Mouse (Mus musculus): ENCODE measurements at regions not wholly inside any gene's neighbourhood (a gene's known extent, or its start where the extent isn't known, plus 50 kb on each side); places are given as distances from the start of the nearest gene placed in this dataset.

DNA sequence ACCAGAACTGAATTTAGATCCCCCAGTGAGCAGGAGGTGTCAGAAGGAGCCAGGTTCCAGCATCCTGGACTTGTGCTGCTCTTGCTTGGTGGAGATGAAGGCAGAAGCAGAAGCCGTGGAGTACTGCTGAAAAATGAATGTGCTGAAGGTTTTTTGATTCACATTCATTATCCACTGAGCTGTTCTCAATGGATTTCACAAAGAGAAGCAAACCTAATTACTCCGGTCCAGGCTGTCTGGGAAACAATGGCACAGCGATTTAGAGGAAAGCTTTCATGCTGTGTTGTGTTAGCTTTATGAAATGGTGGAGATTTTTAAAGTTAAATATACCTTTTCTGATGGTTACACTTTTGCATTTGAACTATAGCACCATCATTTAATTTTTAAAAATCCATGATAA, 535.3 kb upstream of the Adgrl3 start:
- H3K27ac ChIP-seq (replicated peaks): no peak overlapping the region
- H3K4me3 ChIP-seq (ENCODE audit: low read depth, low read length): no peak overlapping the region
- no peak overlapping the region for H3K4me2 ChIP-seq (replicated peaks; ENCODE audit: low read depth)
- H3K9me3 ChIP-seq (ENCODE audit: control insufficient read depth, low read length): no peaks in the 10 kb centered on the region
- no peaks in the 10 kb centered on the region for H3K4me1 ChIP-seq (replicated peaks; ENCODE audit: control insufficient read depth, insufficient read depth)
- ATAC-seq (ENCODE audit: low FRiP score, low TSS enrichment): no peak
- TF ChIP-seq CTCF (IDR thresholded peaks at IDR 0.05; ENCODE audit: low read depth) (no peak), EP300 (optimal IDR thresholded peaks at IDR 0.05) (no peak)
- no peak overlapping the region for H3K9ac ChIP-seq (ENCODE audit: low read length)
- no peaks in the 10 kb centered on the region for H3K27me3 ChIP-seq (ENCODE audit: control insufficient read depth, insufficient read depth, low read length)
- no peaks in the 10 kb centered on the region for H3K36me3 ChIP-seq (ENCODE audit: control insufficient read depth, insufficient read depth, low read length)
- no peak for DNase-seq (ENCODE audit: low spot score)
- 56% methylated on average over 3 of the region's 3 CpGs for WGBS

DNA sequence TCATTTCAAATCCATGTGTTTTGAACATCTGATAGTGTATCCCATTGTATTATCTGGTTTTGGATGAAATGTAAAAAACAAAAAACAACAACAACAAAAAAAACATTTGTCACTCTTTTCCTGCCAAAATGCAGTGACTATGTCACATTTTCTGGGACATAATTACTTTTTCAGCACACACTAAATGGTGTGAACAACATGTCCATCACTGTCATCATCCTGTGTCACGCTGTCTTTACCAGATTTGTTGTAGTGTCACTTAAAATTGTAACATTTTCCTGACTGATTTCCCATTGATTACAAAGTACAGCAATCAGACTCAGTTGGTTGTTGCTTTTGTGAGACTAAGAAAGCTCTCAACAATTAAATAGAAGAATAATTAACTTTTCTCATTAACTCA, 531.6 kb upstream of the Adgrl3 start:
- DNase-seq (ENCODE audit: low spot score) (no peak), ATAC-seq (ENCODE audit: low FRiP score, low TSS enrichment) (no peak)
- WGBS: 82% methylated on average over 1 of the region's 1 CpGs
- TF ChIP-seq EP300 (optimal IDR thresholded peaks at IDR 0.05): no peak
- TF ChIP-seq CTCF (IDR thresholded peaks at IDR 0.05; ENCODE audit: low read depth): no peak
- H3K36me3 ChIP-seq (ENCODE audit: control insufficient read depth, insufficient read depth, low read length): no peaks in the 10 kb centered on the region
- H3K4me2 ChIP-seq (replicated peaks; ENCODE audit: low read depth): no peak overlapping the region
- H3K27ac ChIP-seq (replicated peaks): no peak overlapping the region
- H3K9me3 ChIP-seq (ENCODE audit: control insufficient read depth, low read length): no peaks in the 10 kb centered on the region
- no peak overlapping the region for H3K4me3 ChIP-seq (ENCODE audit: low read depth, low read length)
- H3K27me3 ChIP-seq (ENCODE audit: control insufficient read depth, insufficient read depth, low read length): no peaks in the 10 kb centered on the region
- no peak overlapping the region for H3K9ac ChIP-seq (ENCODE audit: low read length)
- H3K4me1 ChIP-seq (replicated peaks; ENCODE audit: control insufficient read depth, insufficient read depth): no peaks in the 10 kb centered on the region

DNA sequence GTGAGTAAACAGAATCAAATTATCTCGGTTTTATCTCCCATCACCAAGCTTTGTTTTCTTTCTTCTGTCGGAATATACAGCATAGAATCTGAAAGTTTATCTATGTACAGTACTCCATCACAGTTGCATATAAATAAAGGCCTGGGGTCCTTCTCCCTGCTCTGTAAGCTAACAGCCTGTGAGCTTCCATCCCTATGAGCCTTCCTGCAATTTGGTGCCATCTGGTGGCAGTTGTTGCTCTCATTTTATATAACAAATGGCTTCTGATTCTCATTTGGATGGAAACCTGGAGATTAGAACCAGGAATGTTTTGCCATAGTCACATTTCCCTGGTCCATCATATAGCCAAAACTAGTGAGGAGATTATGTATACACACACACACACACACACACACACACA, 511.3 kb upstream of the Adgrl3 start:
- 20% methylated on average over 2 of the region's 2 CpGs for WGBS
- H3K4me3 ChIP-seq (ENCODE audit: low read depth, low read length): no peak overlapping the region
- no peaks in the 10 kb centered on the region for H3K36me3 ChIP-seq (ENCODE audit: control insufficient read depth, insufficient read depth, low read length)
- H3K27me3 ChIP-seq (ENCODE audit: control insufficient read depth, insufficient read depth, low read length): no peaks in the 10 kb centered on the region
- no peak overlapping the region for H3K9ac ChIP-seq (ENCODE audit: low read length)
- no peaks in the 10 kb centered on the region for H3K4me1 ChIP-seq (replicated peaks; ENCODE audit: control insufficient read depth, insufficient read depth)
- no peak for ATAC-seq (ENCODE audit: low FRiP score, low TSS enrichment)
- no peaks in the 10 kb centered on the region for H3K9me3 ChIP-seq (ENCODE audit: control insufficient read depth, low read length)
- TF ChIP-seq CTCF (IDR thresholded peaks at IDR 0.05; ENCODE audit: low read depth) (peak; percentile 73), EP300 (optimal IDR thresholded peaks at IDR 0.05) (no peak)
- peak; percentile 20 for DNase-seq (ENCODE audit: low spot score)
- H3K27ac ChIP-seq (replicated peaks): no peak overlapping the region
- no peak overlapping the region for H3K4me2 ChIP-seq (replicated peaks; ENCODE audit: low read depth)

DNA sequence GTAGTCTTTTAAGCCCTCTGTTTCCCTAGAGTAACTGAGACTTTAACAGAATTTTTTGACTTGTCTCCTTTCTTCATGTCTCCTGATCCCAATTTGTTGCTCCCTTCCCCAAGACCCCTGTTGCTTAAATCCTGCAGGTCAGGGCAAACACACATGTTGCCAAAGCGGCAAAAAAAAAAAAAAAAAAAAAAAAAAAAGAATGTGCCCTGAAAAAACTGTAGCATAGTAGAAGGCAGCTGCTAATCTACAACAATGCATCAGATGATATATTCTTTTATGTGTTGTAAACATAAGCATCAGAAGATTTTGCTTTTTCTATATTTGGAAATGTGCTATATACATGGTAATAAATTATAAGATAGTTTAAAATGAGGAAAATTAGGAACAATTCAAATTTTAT, 479.9 kb upstream of the Adgrl3 start:
- 42% methylated on average over 1 of the region's 1 CpGs for WGBS
- Histone ChIP-seq H3K4me1 (replicated peaks; ENCODE audit: control insufficient read depth, insufficient read depth) (no peaks in the 10 kb centered on the region), H3K9me3 (ENCODE audit: control insufficient read depth, low read length) (no peaks in the 10 kb centered on the region), H3K4me2 (replicated peaks; ENCODE audit: low read depth) (no peak overlapping the region), H3K27me3 (ENCODE audit: control insufficient read depth, insufficient read depth, low read length) (no peaks in the 10 kb centered on the region), H3K36me3 (ENCODE audit: control insufficient read depth, insufficient read depth, low read length) (no peaks in the 10 kb centered on the region), H3K4me3 (ENCODE audit: low read depth, low read length) (no peak overlapping the region), H3K27ac (replicated peaks) (no peak overlapping the region), H3K9ac (ENCODE audit: low read length) (no peak overlapping the region)
- ATAC-seq (ENCODE audit: low FRiP score, low TSS enrichment) (no peak), DNase-seq (ENCODE audit: low spot score) (no peak)
- TF ChIP-seq CTCF (IDR thresholded peaks at IDR 0.05; ENCODE audit: low read depth) (no peak), EP300 (optimal IDR thresholded peaks at IDR 0.05) (no peak)

DNA sequence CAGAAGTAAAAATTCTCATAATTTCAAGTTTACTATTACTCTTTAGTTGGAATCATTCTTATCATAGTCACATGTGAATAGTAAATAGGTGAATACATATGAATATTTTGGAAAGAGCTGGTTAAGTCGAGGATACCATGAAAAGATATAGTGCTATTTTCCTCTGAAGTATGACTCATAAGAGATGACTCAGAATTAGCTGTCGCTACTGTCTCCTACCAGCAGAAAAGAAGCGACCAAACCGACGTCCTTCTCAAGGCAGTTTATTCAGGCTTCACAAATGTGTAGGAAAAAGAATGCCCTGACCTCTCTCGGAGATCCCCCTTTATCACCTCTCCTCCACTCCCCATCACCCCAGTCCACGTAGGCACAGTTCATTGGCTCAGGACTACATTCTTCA, 468.3 kb upstream of the Adgrl3 start:
- no peak for ATAC-seq (ENCODE audit: low FRiP score, low TSS enrichment)
- H3K4me3 ChIP-seq (ENCODE audit: low read depth, low read length): no peak overlapping the region
- H3K9ac ChIP-seq (ENCODE audit: low read length): no peak overlapping the region
- no peak overlapping the region for H3K4me2 ChIP-seq (replicated peaks; ENCODE audit: low read depth)
- no peaks in the 10 kb centered on the region for H3K9me3 ChIP-seq (ENCODE audit: control insufficient read depth, low read length)
- H3K36me3 ChIP-seq (ENCODE audit: control insufficient read depth, insufficient read depth, low read length): no peaks in the 10 kb centered on the region
- no peaks in the 10 kb centered on the region for H3K27me3 ChIP-seq (ENCODE audit: control insufficient read depth, insufficient read depth, low read length)
- no peak for DNase-seq (ENCODE audit: low spot score)
- 70% methylated on average over 7 of the region's 7 CpGs for WGBS
- TF ChIP-seq CTCF (IDR thresholded peaks at IDR 0.05; ENCODE audit: low read depth) (no peak), EP300 (optimal IDR thresholded peaks at IDR 0.05) (no peak)
- H3K27ac ChIP-seq (replicated peaks): no peak overlapping the region
- H3K4me1 ChIP-seq (replicated peaks; ENCODE audit: control insufficient read depth, insufficient read depth): no peaks in the 10 kb centered on the region

DNA sequence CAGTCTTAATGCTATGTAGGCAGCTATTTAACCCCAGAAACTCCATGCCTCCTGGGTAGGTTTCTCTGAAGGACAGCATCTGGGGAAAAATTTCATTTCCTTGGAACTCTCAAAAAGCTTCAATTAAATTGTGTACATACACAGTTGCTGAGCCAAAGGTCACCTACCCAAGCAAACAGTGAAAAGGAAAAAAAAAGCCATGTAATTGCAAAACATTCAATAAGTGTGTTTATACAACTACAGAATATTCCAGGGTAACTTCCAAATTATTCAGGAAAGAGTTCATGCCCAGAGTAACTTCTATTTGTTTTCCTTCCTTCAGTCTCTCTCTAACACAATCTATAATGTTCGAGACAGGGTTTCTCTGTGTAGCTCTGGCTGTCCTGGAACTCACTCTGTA, 441.2 kb upstream of the Adgrl3 start:
- no peaks in the 10 kb centered on the region for H3K4me1 ChIP-seq (replicated peaks; ENCODE audit: control insufficient read depth, insufficient read depth)
- H3K27ac ChIP-seq (replicated peaks): no peak overlapping the region
- TF ChIP-seq EP300 (optimal IDR thresholded peaks at IDR 0.05): no peak
- TF ChIP-seq CTCF (IDR thresholded peaks at IDR 0.05; ENCODE audit: low read depth): no peak
- ATAC-seq (ENCODE audit: low FRiP score, low TSS enrichment) (no peak), DNase-seq (ENCODE audit: low spot score) (no peak)
- no peaks in the 10 kb centered on the region for H3K27me3 ChIP-seq (ENCODE audit: control insufficient read depth, insufficient read depth, low read length)
- no peak overlapping the region for H3K9ac ChIP-seq (ENCODE audit: low read length)
- no peak overlapping the region for H3K4me3 ChIP-seq (ENCODE audit: low read depth, low read length)
- H3K4me2 ChIP-seq (replicated peaks; ENCODE audit: low read depth): no peak overlapping the region
- 54% methylated on average over 1 of the region's 1 CpGs for WGBS
- H3K36me3 ChIP-seq (ENCODE audit: control insufficient read depth, insufficient read depth, low read length): no peaks in the 10 kb centered on the region
- no peaks in the 10 kb centered on the region for H3K9me3 ChIP-seq (ENCODE audit: control insufficient read depth, low read length)

Data from stomach, postnatal 0 days (tissue).